Mouse (Mus musculus): ENCODE data around the gene Alg12.
"Not testable (repeated sequence)": the region's sequence is repeated elsewhere in the genome, so short reads cannot be mapped to it uniquely, and the experiment has no call there.

Gene Alg12

GRCm38 (mm10) chr15:88831482-88831881 lies 12.4 kb upstream of the Alg12 start:
- in situ Hi-C loops (cut with MboI, MseI) = no loop called here

- in situ Hi-C loops (cut with MboI, MseI) = no loop called here
These were observed 11.6 kb upstream of the Alg12 start for GRCm38 (mm10) chr15:88830696-88831095.

- in situ Hi-C loops (cut with MboI, MseI) = loop anchor here (5.0 kb wide), 2 partner anchors 37 to 92 kb away; no protein-coding TSS in a partner anchor
These were observed 10.8 kb upstream of the Alg12 start for GRCm38 (mm10) chr15:88829791-88830440.

GRCm38 (mm10) chr15:88828800-88829705 lies 9.9 kb upstream of the Alg12 start:
- in situ Hi-C loops (cut with MboI, MseI) = loop anchor here (5.0 kb wide), 2 partner anchors 38 to 93 kb away; no protein-coding TSS in a partner anchor

GRCm38 (mm10) chr15:88827991-88828799 lies 9.1 kb upstream of the Alg12 start:
- in situ Hi-C loops (cut with MboI, MseI) = loop anchor here (5.0 kb wide), 2 partner anchors 39 to 94 kb away; no protein-coding TSS in a partner anchor

GRCm38 (mm10) chr15:88827466-88827865 lies 8.3 kb upstream of the Alg12 start:
- in situ Hi-C loops (cut with MboI, MseI) = loop anchor here (5.0 kb wide), 2 partner anchors 40 to 95 kb away; no protein-coding TSS in a partner anchor

GRCm38 (mm10) chr15:88823376-88823775 lies 4.3 kb upstream of the Alg12 start:
- in situ Hi-C loops (cut with MboI, MseI) = no loop called here

- in situ Hi-C loops (cut with MboI, MseI) = no loop called here
These were observed 3.4 kb upstream of the Alg12 start for GRCm38 (mm10) chr15:88822513-88822912.

GRCm38 (mm10) chr15:88821403-88821802 lies 2.3 kb upstream of the Alg12 start:
- in situ Hi-C loops (cut with MboI, MseI) = no loop called here

GRCm38 (mm10) chr15:88819906-88820303 lies 787 bp upstream of the Alg12 start:
- in situ Hi-C loops (cut with MboI, MseI) = no loop called here

- in situ Hi-C loops (cut with MboI, MseI) = no loop called here
These were observed 3.9 kb downstream of the Alg12 start for GRCm38 (mm10) chr15:88815196-88815700.

GRCm38 (mm10) chr15:88814411-88815047 lies 4.6 kb downstream of the Alg12 start:
- in situ Hi-C loops (cut with MboI, MseI) = no loop called here

- in situ Hi-C loops (cut with MboI, MseI) = not testable (repeated sequence)
These were observed 5.2 kb downstream of the Alg12 start for GRCm38 (mm10) chr15:88813873-88814272.

- in situ Hi-C loops (cut with MboI, MseI) = no loop called here
These were observed 5.9 kb downstream of the Alg12 start for GRCm38 (mm10) chr15:88813262-88813661.

GRCm38 (mm10) chr15:88810369-88810768 lies 8.7 kb downstream of the Alg12 start:
- in situ Hi-C loops (cut with MboI, MseI) = no loop called here

GRCm38 (mm10) chr15:88808121-88808520 lies 11.0 kb downstream of the Alg12 start:
- in situ Hi-C loops (cut with MboI, MseI) = no loop called here

- in situ Hi-C loops (cut with MboI, MseI) = no loop called here
These were observed 16.8 kb downstream of the Alg12 start for GRCm38 (mm10) chr15:88802348-88802747.

GRCm38 (mm10) chr15:88801903-88802302 lies 17.2 kb downstream of the Alg12 start:
- in situ Hi-C loops (cut with MboI, MseI) = no loop called here

- in situ Hi-C loops (cut with MboI, MseI) = no loop called here
These were observed 18.2 kb downstream of the Alg12 start for GRCm38 (mm10) chr15:88800921-88801354.

- in situ Hi-C loops (cut with MboI, MseI) = loop anchor here (25.0 kb wide), 1 partner anchor 488 kb away; no protein-coding TSS in a partner anchor
These were observed 19.2 kb downstream of the Alg12 start for GRCm38 (mm10) chr15:88799950-88800371.

- in situ Hi-C loops (cut with MboI, MseI) = loop anchor here (25.0 kb wide), 1 partner anchor 482 kb away; no protein-coding TSS in a partner anchor
These were observed 24.4 kb downstream of the Alg12 start for GRCm38 (mm10) chr15:88794729-88795128.

All from T-helper 1 cell (primary cell).